Mouse (Mus musculus) stomach, postnatal 0 days (tissue): Measurements from ENCODE around the gene St3gal3.

ENCODE experiments used
- CTCF ChIP-seq: IDR thresholded peaks from 2 replicates; pipeline ENCODE4 v1.5.1; 2016; ENCODE audit warnings: antibody characterized with exemption, low read depth, mild to moderate bottlenecking, moderate library complexity
- EP300 ChIP-seq: optimal IDR thresholded peaks from 2 replicates; pipeline ENCODE3; 2016; ENCODE audit warnings: antibody characterized with exemption

GRCm38 (mm10) chr4:118079195-118079594 is 55.5 kb downstream of the St3gal3 start:
- TF ChIP-seq CTCF (no peak), EP300 (no peak)
